Mouse (Mus musculus) cerebellum, adult 8-10 months (tissue): ENCODE results near the gene Olfr130.

ENCODE experiments used
- DNase-seq: peaks from one replicate; pipeline ENCODE4 v3.0.0; 2022

Olfr130 gene

DNA sequence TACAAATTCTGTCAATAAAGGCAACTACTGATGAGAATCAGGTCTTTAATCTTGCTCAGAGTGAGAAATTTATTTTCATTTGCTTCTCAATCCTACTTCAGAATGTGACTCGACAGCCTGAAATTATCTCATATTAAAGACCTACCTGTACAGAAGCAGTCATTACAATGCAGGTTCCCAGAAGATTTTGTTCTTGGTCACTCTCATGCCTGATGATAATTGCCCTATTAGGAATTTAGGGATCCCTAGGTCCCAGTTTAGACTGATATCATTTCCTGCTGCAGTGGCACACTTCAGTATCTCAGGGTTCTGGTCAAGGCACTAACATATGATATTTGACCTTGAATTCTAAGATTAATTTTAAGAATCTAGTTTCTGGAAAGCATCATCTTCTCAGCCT lies at the start of gene Olfr130:
TSS of gene Olfr130 (plus strand) at position 301 of the 400 bp plus-strand sequence.
- no peak for DNase-seq

DNA sequence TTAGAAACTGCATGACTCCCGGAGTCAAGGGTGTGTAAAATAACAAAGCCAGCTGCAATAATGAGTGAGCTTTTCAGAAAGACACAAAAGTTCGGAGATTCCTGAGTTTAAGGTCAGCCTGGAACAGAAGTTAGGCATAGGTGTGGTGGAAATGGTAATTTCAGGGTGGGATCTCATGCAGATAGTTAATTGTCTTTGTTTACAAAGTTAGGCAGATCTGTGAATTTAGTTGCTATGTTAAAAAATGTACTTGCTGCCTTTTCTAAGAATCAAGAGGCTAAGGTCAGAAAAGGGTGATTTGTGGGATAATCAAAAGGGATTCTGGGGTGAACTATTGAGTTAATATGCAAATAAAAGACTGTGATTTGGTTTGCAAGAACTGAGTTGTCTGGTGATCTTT lies 47.4 kb upstream of the Olfr130 start:
- no peak for DNase-seq

- DNase-seq = no peak
Observed at GRCm38 (mm10) chr17:38026297-38026696, 37.4 kb upstream of the Olfr130 start.

DNA sequence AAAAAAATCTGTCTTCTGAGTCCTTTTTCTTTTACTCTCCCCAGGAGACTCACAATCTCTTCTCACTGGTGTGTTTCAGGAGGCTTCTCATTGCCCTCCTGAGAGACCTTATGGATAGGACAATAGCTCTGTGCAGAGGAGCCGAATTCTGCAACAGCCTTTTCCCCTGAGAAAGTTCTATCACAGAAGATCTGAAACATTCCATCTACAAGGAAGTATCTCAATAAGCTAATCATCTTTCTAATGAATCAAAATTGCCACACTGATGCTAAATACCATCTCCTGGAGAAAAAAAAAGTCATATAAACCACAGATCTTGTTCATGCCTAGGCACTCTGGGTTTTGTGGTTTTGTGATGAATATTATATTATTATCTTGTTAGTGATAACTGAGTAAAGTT lies 3.7 kb upstream of the Olfr130 start, which contains the start of gene Olfr129:
TSS of gene Olfr129 (minus strand) at position 101 of the 400 bp plus-strand sequence.
- DNase-seq = no peak

DNA sequence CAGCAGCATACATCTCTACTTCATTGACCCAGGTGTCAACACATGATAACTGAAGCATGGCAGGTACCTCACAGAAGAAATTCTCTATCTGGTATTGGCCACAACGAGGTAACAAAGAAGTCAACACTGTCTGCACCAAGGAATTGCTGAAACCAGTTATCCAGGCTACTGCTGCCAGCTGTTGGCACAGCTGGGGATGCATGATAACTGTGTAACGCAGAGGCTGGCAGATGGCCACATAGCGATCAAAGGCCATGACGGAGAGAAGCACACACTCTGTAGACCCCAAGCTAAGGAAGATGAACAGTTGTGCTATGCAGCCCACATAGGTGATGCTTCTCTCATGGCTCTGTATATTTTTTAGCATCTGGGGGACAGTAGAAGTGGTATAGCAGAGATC lies 18.6 kb downstream of the Olfr130 start:
- no peak for DNase-seq

- no peak for DNase-seq
Observed at GRCm38 (mm10) chr17:38088593-38088992, 24.9 kb downstream of the Olfr130 start, which contains the start of gene Olfr131. TSS of gene Olfr131 (minus strand) at chr17:38088693.
